Mouse (Mus musculus) CH12.LX (cell line): ENCODE data around the gene Olfr731.

Experiments
- CTCF ChIP-seq, 2 experiments: IDR thresholded peaks in 1 of 2; conservative IDR thresholded peaks in 1 of 2; 2 replicates each; pipeline ENCODE4 v1.5.1; 2011 to 2012; ENCODE audit warnings: low read depth in 2 of 2, low read length in 2 of 2, improper control_type of control experiment in 1 of 2, inconsistent platforms in 1 of 2, mild to moderate bottlenecking in 1 of 2, moderate library complexity in 1 of 2
- ELF1 ChIP-seq: IDR thresholded peaks from 2 replicates; pipeline ENCODE4 v1.6.1; 2014; ENCODE audit warnings: low read depth, mild to moderate bottlenecking, inconsistent platforms, low read length, improper control_type of control experiment
- KAT2A ChIP-seq: IDR thresholded peaks from 2 replicates; pipeline ENCODE4 v1.6.1; 2012; ENCODE audit warnings: low read length, improper control_type of control experiment, inconsistent platforms; ENCODE audit not compliant: insufficient replicate concordance
- NELFE ChIP-seq: IDR thresholded peaks from 2 replicates; pipeline ENCODE4 v1.6.1; 2011; ENCODE audit warnings: low read depth, low read length, improper control_type of control experiment
- RCOR1 ChIP-seq: conservative IDR thresholded peaks from 2 replicates; pipeline ENCODE4 v1.6.1; 2012; ENCODE audit warnings: low read depth, mild to moderate bottlenecking, inconsistent platforms, low read length, improper control_type of control experiment
- USF1 ChIP-seq: IDR thresholded peaks from 2 replicates; pipeline ENCODE4 v1.6.1; 2014; ENCODE audit warnings: low read depth, mild to moderate bottlenecking, inconsistent platforms, low read length, improper control_type of control experiment
- ZC3H11A ChIP-seq: IDR thresholded peaks from 2 replicates; pipeline ENCODE4 v1.6.1; 2012; ENCODE audit warnings: low read depth, mild to moderate bottlenecking, inconsistent platforms, low read length, improper control_type of control experiment
- ZKSCAN1 ChIP-seq: IDR thresholded peaks from 2 replicates; pipeline ENCODE4 v1.6.1; 2012; ENCODE audit warnings: low read depth, inconsistent platforms, low read length, improper control_type of control experiment, borderline replicate concordance
- ZMIZ1 ChIP-seq: IDR thresholded peaks from 2 replicates; pipeline ENCODE4 v1.6.1; 2012; ENCODE audit warnings: low read depth, mild to moderate bottlenecking, inconsistent platforms, low read length, improper control_type of control experiment
- ZNF384 ChIP-seq: IDR thresholded peaks from 2 replicates; pipeline ENCODE4 v1.6.1; 2012; ENCODE audit warnings: low read depth, low read length, improper control_type of control experiment, inconsistent platforms

GRCm38 (mm10) chr14:50284106-50284505 is 42.4 kb upstream of the Olfr731 start, which contains the start of gene Olfr732:
- no peak for TF ChIP-seq ELF1
- TF ChIP-seq ZKSCAN1: no peak
- no peak for TF ChIP-seq CTCF (conservative IDR thresholded peaks at IDR 0.05 in 1 of 2, IDR thresholded peaks at IDR 0.05 in 1 of 2; ENCODE audit: low read depth in 2 of 2, low read length in 2 of 2)
- no peak for TF ChIP-seq ZMIZ1
- TF ChIP-seq ZC3H11A: no peak
- no peak for TF ChIP-seq USF1
- no peak for TF ChIP-seq KAT2A
- TF ChIP-seq ZNF384: no peak
- TF ChIP-seq NELFE: no peak
- TF ChIP-seq RCOR1: no peak
